Mouse (Mus musculus): Measurements from ENCODE around the gene Cdk7. TPM values are rescaled to one million over a fixed set of nuclear protein-coding genes. Genes with fewer than 3 reads are reported as not detected.

Cdk7 gene
- polyA plus RNA-seq, 1 experiment from 2014 or later = 39.3 TPM

- Histone ChIP-seq H3K27ac (ENCODE audit: low read length) (no peak overlapping the region), H3K4me3 (ENCODE audit: low read depth, low read length) (no peak overlapping the region), H3K4me2 (ENCODE audit: low read length) (no peak overlapping the region), H3K27me3 (ENCODE audit: control insufficient read depth, insufficient read depth, low read depth, low read length) (no peaks in the 10 kb centered on the region), H3K4me1 (ENCODE audit: control insufficient read depth, insufficient read depth, low read length) (no peaks in the 10 kb centered on the region), H3K9ac (ENCODE audit: low read depth, low read length) (no peak overlapping the region), H3K36me3 (ENCODE audit: control insufficient read depth, insufficient read depth, low read length) (peaks cover 59% of the 10 kb centered on the region), H3K9me3 (replicated peaks; ENCODE audit: control insufficient read depth, low read length, poor library complexity, severe bottlenecking) (no peaks in the 10 kb centered on the region)
- WGBS = 99% methylated on average over 2 of the region's 2 CpGs
- ATAC-seq = no peak
Measured at GRCm38 (mm10) chr13:100703468-100703867, 27.3 kb downstream of the Cdk7 start.

DNA sequence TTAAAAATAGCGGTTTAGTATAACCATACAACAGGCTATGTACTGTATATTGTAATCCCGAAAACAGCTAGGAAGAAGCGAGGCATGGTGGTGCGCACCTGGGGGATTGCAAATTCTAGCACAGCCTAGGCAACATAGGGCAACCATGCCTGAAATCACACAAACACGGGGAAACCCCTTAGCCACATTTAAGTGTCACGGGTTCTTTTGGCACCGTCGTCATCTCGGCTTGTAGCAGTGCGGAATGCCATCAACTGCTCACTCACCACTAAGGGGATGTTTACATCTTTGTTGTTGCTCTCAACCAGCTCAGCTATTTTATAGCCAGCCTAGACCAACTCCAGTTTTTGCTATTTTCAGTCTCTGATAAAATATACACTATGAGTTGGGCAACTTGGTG, 31.9 kb downstream of the Cdk7 start:
- no peak for ATAC-seq
- H3K4me1 ChIP-seq (ENCODE audit: control insufficient read depth, insufficient read depth, low read length) = no peaks in the 10 kb centered on the region
- H3K4me3 ChIP-seq (ENCODE audit: low read depth, low read length) = no peak overlapping the region
- no peak overlapping the region for H3K4me2 ChIP-seq (ENCODE audit: low read length)
- H3K9me3 ChIP-seq (replicated peaks; ENCODE audit: control insufficient read depth, low read length, poor library complexity, severe bottlenecking) = no peaks in the 10 kb centered on the region
- peaks cover 41% of the 10 kb centered on the region for H3K36me3 ChIP-seq (ENCODE audit: control insufficient read depth, insufficient read depth, low read length)
- WGBS = 97% methylated on average over 10 of the region's 10 CpGs
- no peaks in the 10 kb centered on the region for H3K27me3 ChIP-seq (ENCODE audit: control insufficient read depth, insufficient read depth, low read depth, low read length)
- no peak overlapping the region for H3K27ac ChIP-seq (ENCODE audit: low read length)
- H3K9ac ChIP-seq (ENCODE audit: low read depth, low read length) = no peak overlapping the region

DNA sequence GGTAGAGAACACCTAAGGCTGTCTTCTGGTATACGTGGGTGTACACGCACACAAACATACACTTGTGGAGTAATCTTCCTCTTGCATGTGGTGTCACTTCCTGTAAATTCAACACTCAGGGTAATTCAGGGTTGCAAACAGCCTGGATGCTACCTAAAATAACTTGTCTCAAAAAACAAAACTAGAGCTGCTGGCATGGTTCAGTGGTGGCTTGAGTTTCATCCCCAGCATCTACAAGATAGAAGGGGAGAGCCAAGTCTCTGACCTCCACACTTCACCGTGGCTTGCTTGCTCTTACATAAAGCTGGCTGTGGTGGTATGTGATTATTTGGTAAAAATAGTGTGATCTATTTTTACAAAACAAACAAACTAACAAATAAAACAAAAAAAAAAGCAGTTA, 33.2 kb downstream of the Cdk7 start:
- Histone ChIP-seq H3K9me3 (replicated peaks; ENCODE audit: control insufficient read depth, low read length, poor library complexity, severe bottlenecking) (no peaks in the 10 kb centered on the region), H3K4me3 (ENCODE audit: low read depth, low read length) (no peak overlapping the region), H3K36me3 (ENCODE audit: control insufficient read depth, insufficient read depth, low read length) (peaks cover 30% of the 10 kb centered on the region), H3K4me1 (ENCODE audit: control insufficient read depth, insufficient read depth, low read length) (no peaks in the 10 kb centered on the region), H3K4me2 (ENCODE audit: low read length) (no peak overlapping the region), H3K27ac (ENCODE audit: low read length) (no peak overlapping the region), H3K27me3 (ENCODE audit: control insufficient read depth, insufficient read depth, low read depth, low read length) (no peaks in the 10 kb centered on the region), H3K9ac (ENCODE audit: low read depth, low read length) (no peak overlapping the region)
- ATAC-seq = no peak
- WGBS = 94% methylated on average over 3 of the region's 3 CpGs

- 71% methylated on average over 7 of the region's 7 CpGs for WGBS
- Histone ChIP-seq H3K4me1 (ENCODE audit: control insufficient read depth, insufficient read depth, low read length) (no peaks in the 10 kb centered on the region), H3K27me3 (ENCODE audit: control insufficient read depth, insufficient read depth, low read depth, low read length) (no peaks in the 10 kb centered on the region), H3K36me3 (ENCODE audit: control insufficient read depth, insufficient read depth, low read length) (no peaks in the 10 kb centered on the region), H3K9me3 (replicated peaks; ENCODE audit: control insufficient read depth, low read length, poor library complexity, severe bottlenecking) (no peaks in the 10 kb centered on the region), H3K27ac (ENCODE audit: low read length) (no peak overlapping the region), H3K4me3 (ENCODE audit: low read depth, low read length) (no peak overlapping the region), H3K4me2 (ENCODE audit: low read length) (no peak overlapping the region), H3K9ac (ENCODE audit: low read depth, low read length) (no peak overlapping the region)
- ATAC-seq = no peak
Measured at GRCm38 (mm10) chr13:100687513-100687912, 43.2 kb downstream of the Cdk7 start.

- no peak for ATAC-seq
- H3K27me3 ChIP-seq (ENCODE audit: control insufficient read depth, insufficient read depth, low read depth, low read length) = no peaks in the 10 kb centered on the region
- 82% methylated on average over 2 of the region's 2 CpGs for WGBS
Measured at GRCm38 (mm10) chr13:100684355-100684754, 46.4 kb downstream of the Cdk7 start.

GRCm38 (mm10) chr13:100682837-100683236, 47.9 kb downstream of the Cdk7 start:
- Histone ChIP-seq H3K4me3 (ENCODE audit: low read depth, low read length) (no peak overlapping the region), H3K27me3 (ENCODE audit: control insufficient read depth, insufficient read depth, low read depth, low read length) (no peaks in the 10 kb centered on the region), H3K4me2 (ENCODE audit: low read length) (no peak overlapping the region), H3K27ac (ENCODE audit: low read length) (no peak overlapping the region), H3K4me1 (ENCODE audit: control insufficient read depth, insufficient read depth, low read length) (no peaks in the 10 kb centered on the region), H3K9ac (ENCODE audit: low read depth, low read length) (no peak overlapping the region), H3K36me3 (ENCODE audit: control insufficient read depth, insufficient read depth, low read length) (no peaks in the 10 kb centered on the region), H3K9me3 (replicated peaks; ENCODE audit: control insufficient read depth, low read length, poor library complexity, severe bottlenecking) (no peaks in the 10 kb centered on the region)
- 87% methylated on average over 2 of the region's 2 CpGs for WGBS
- no peak for ATAC-seq

More at GRCm38 (mm10) chr13:100684355-100684754, 46.4 kb downstream of the Cdk7 start:
- Histone ChIP-seq H3K36me3 (ENCODE audit: control insufficient read depth, insufficient read depth, low read length) (no peaks in the 10 kb centered on the region), H3K4me2 (ENCODE audit: low read length) (no peak overlapping the region), H3K27ac (ENCODE audit: low read length) (no peak overlapping the region), H3K4me1 (ENCODE audit: control insufficient read depth, insufficient read depth, low read length) (no peaks in the 10 kb centered on the region), H3K9me3 (replicated peaks; ENCODE audit: control insufficient read depth, low read length, poor library complexity, severe bottlenecking) (no peaks in the 10 kb centered on the region), H3K4me3 (ENCODE audit: low read depth, low read length) (no peak overlapping the region), H3K9ac (ENCODE audit: low read depth, low read length) (no peak overlapping the region)

DNA sequence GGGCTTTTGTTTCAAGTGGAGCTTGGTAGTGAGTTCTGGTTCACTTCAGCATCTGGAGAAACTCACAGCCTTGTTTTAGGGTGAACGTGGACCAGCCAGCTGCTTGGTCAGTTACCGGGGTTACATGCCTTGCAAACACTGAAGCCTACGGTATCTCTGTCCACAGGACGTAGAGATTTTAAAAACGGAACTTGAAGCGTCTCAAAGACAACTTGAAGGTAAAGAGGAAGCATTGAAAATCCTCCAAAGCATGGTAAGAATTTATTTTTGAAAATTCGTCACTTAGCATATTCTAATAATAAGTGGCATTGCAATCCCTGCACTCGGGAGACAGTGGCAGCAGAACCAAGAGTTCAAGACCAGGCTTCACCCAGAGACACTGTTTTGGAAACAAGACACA, 49.1 kb downstream of the Cdk7 start:
- no peak overlapping the region for H3K4me3 ChIP-seq (ENCODE audit: low read depth, low read length)
- no peaks in the 10 kb centered on the region for H3K36me3 ChIP-seq (ENCODE audit: control insufficient read depth, insufficient read depth, low read length)
- no peak overlapping the region for H3K4me2 ChIP-seq (ENCODE audit: low read length)
- no peak overlapping the region for H3K27ac ChIP-seq (ENCODE audit: low read length)
- no peaks in the 10 kb centered on the region for H3K9me3 ChIP-seq (replicated peaks; ENCODE audit: control insufficient read depth, low read length, poor library complexity, severe bottlenecking)
- no peak overlapping the region for H3K9ac ChIP-seq (ENCODE audit: low read depth, low read length)
- WGBS = 89% methylated on average over 8 of the region's 8 CpGs
- H3K4me1 ChIP-seq (ENCODE audit: control insufficient read depth, insufficient read depth, low read length) = no peaks in the 10 kb centered on the region
- no peaks in the 10 kb centered on the region for H3K27me3 ChIP-seq (ENCODE audit: control insufficient read depth, insufficient read depth, low read depth, low read length)
- no peak for ATAC-seq

DNA sequence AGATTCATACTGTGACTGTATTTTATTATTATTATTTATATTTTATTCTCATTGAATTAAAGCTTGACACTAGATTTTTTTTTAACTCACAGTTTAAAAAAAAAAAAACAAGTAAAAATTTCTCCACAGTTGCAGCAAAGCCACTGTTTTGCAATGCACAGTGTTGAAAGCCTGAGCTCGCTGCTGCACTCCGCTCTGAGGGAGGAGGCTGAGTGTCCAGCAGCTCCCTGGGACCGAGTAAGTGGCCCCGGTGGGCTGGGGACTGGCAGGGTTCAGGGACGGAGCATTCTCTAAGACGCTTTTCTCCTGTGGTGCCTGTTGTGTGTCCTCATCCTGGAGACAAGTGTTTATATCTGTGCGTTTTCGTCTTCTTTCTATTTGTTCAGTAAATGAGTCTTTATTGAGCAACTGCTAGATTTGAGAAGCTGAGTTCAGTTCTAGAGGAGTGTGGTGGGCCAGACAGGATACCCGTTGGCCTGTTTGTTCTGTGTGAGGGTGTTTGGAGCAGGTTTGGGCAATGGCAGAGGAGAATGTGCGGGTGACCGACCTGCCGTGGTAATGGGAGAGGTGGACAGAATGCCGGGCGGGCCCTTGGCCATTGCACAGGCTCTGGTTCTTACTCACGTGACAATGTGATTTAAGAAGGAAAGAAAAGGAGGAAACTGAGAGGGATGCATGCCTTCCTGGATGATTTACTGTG, 54.7 kb downstream of the Cdk7 start:
- ATAC-seq = no peak
- WGBS = 90% methylated on average over 15 of the region's 15 CpGs
- Histone ChIP-seq H3K27ac (ENCODE audit: low read length) (no peak overlapping the region), H3K9ac (ENCODE audit: low read depth, low read length) (no peak overlapping the region), H3K4me2 (ENCODE audit: low read length) (no peak overlapping the region), H3K9me3 (replicated peaks; ENCODE audit: control insufficient read depth, low read length, poor library complexity, severe bottlenecking) (no peaks in the 10 kb centered on the region), H3K4me3 (ENCODE audit: low read depth, low read length) (no peak overlapping the region), H3K4me1 (ENCODE audit: control insufficient read depth, insufficient read depth, low read length) (no peaks in the 10 kb centered on the region), H3K27me3 (ENCODE audit: control insufficient read depth, insufficient read depth, low read depth, low read length) (no peaks in the 10 kb centered on the region), H3K36me3 (ENCODE audit: control insufficient read depth, insufficient read depth, low read length) (no peaks in the 10 kb centered on the region)

GRCm38 (mm10) chr13:100670181-100670741, 60.5 kb downstream of the Cdk7 start:
- Histone ChIP-seq H3K9ac (ENCODE audit: low read depth, low read length) (no peak overlapping the region), H3K4me1 (ENCODE audit: control insufficient read depth, insufficient read depth, low read length) (no peaks in the 10 kb centered on the region), H3K9me3 (replicated peaks; ENCODE audit: control insufficient read depth, low read length, poor library complexity, severe bottlenecking) (no peaks in the 10 kb centered on the region), H3K36me3 (ENCODE audit: control insufficient read depth, insufficient read depth, low read length) (peaks cover 11% of the 10 kb centered on the region), H3K4me3 (ENCODE audit: low read depth, low read length) (peak overlapping the region; percentile 44; the same call in 1 of the 2 replicates), H3K27me3 (ENCODE audit: control insufficient read depth, insufficient read depth, low read depth, low read length) (no peaks in the 10 kb centered on the region), H3K4me2 (ENCODE audit: low read length) (peak overlapping the region; percentile 77), H3K27ac (ENCODE audit: low read length) (no peak overlapping the region)
- 67% methylated on average over 9 of the region's 9 CpGs for WGBS
- ATAC-seq = no peak
